Mouse (Mus musculus) CH12.LX (cell line): ENCODE measurements at regions not wholly inside any gene's neighbourhood (a gene's known extent, or its start where the extent isn't known, plus 50 kb on each side); places are given as distances from the start of the nearest gene placed in this dataset.

Experiments
- DNase-seq: peaks from one replicate; pipeline ENCODE4 v3.0.0-alpha.2; 2013; ENCODE audit errors: extremely low read depth
- H3K27ac ChIP-seq: 2 replicates; pipeline ENCODE4 v1.5.1; 2012; ENCODE audit warnings: low read depth, mild to moderate bottlenecking, control low read depth, moderate library complexity; ENCODE audit not compliant: insufficient read depth
- H3K27me3 ChIP-seq: replicated peaks from 2 replicates; pipeline ENCODE3; 2012; ENCODE audit warnings: inconsistent platforms
- H3K36me3 ChIP-seq, 2 experiments: replicated peaks in 1 of 2; 2 replicates each; pipeline versions ENCODE3 to v1.6.1; 2012; ENCODE audit warnings: inconsistent platforms in 1 of 2, low read length in 1 of 2, mild to moderate bottlenecking in 1 of 2, mixed read lengths in 1 of 2, moderate library complexity in 1 of 2; ENCODE audit not compliant: control insufficient read depth in 1 of 2, insufficient read depth in 1 of 2
- H3K4me1 ChIP-seq, 2 experiments: 2 replicates each; pipeline ENCODE4 v1.6.1; 2012; ENCODE audit warnings: inconsistent platforms in 1 of 2, moderate library complexity in 1 of 2; ENCODE audit not compliant: insufficient read depth in 2 of 2, control insufficient read depth in 1 of 2
- H3K4me2 ChIP-seq: 2 replicates; pipeline ENCODE4 v1.6.1; 2012; ENCODE audit warnings: low read depth, mild to moderate bottlenecking, control low read depth; ENCODE audit not compliant: poor library complexity, insufficient read depth, severe bottlenecking
- H3K4me3 ChIP-seq, 3 experiments: fragments of 150-350 bp in 1 of 3; sonication (generic) in 1 of 3; replicated peaks in 1 of 3; 2 replicates each; pipeline versions ENCODE3 to v1.5.1; 2011 to 2012; ENCODE audit warnings: low read depth in 2 of 3, low read length in 2 of 3, mild to moderate bottlenecking in 2 of 3, moderate library complexity in 2 of 3, control low read depth in 1 of 3, improper control_type of control experiment in 1 of 3, inconsistent platforms in 1 of 3, mixed read lengths in 1 of 3; ENCODE audit not compliant: poor library complexity in 1 of 3
- H3K79me2 ChIP-seq: replicated peaks from 2 replicates; pipeline ENCODE4 v1.6.1; 2012; ENCODE audit warnings: mild to moderate bottlenecking, moderate library complexity; ENCODE audit not compliant: control insufficient read depth, poor library complexity, insufficient read depth, severe bottlenecking; ENCODE audit errors: extremely low read depth
- H3K9ac ChIP-seq: 2 replicates; pipeline ENCODE4 v1.6.1; 2012; ENCODE audit warnings: low read depth, mild to moderate bottlenecking, control low read depth, moderate library complexity; ENCODE audit not compliant: insufficient read depth
- H3K9me3 ChIP-seq: replicated peaks from 2 replicates; pipeline ENCODE3; 2012; ENCODE audit warnings: low read length, inconsistent platforms, mixed read lengths
- CHD2 ChIP-seq: IDR thresholded peaks from 2 replicates; pipeline ENCODE4 v1.6.1; 2011; ENCODE audit warnings: low read length, improper control_type of control experiment
- CTCF ChIP-seq, 2 experiments: IDR thresholded peaks in 1 of 2; conservative IDR thresholded peaks in 1 of 2; 2 replicates each; pipeline ENCODE4 v1.5.1; 2011 to 2012; ENCODE audit warnings: low read depth in 2 of 2, low read length in 2 of 2, improper control_type of control experiment in 1 of 2, inconsistent platforms in 1 of 2, mild to moderate bottlenecking in 1 of 2, moderate library complexity in 1 of 2
- E2F4 ChIP-seq: IDR thresholded peaks from 2 replicates; pipeline ENCODE4 v1.6.1; 2011; ENCODE audit warnings: low read depth, low read length, improper control_type of control experiment; ENCODE audit not compliant: insufficient replicate concordance
- GABPA ChIP-seq: IDR thresholded peaks from 2 replicates; pipeline ENCODE4 v1.6.1; 2012; ENCODE audit warnings: low read depth, low read length, improper control_type of control experiment, inconsistent platforms; ENCODE audit not compliant: insufficient replicate concordance
- JUN ChIP-seq: IDR thresholded peaks from 2 replicates; pipeline ENCODE4 v1.6.1; 2011; ENCODE audit warnings: low read depth, mild to moderate bottlenecking, low read length, improper control_type of control experiment, moderate library complexity; ENCODE audit not compliant: insufficient read depth
- JUND ChIP-seq: conservative IDR thresholded peaks from 2 replicates; pipeline ENCODE4 v1.6.1; 2011; ENCODE audit warnings: low read depth, low read length, improper control_type of control experiment
- MAFK ChIP-seq: IDR thresholded peaks from 2 replicates; pipeline ENCODE4 v1.6.1; 2011; ENCODE audit warnings: low read length, improper control_type of control experiment; ENCODE audit not compliant: insufficient replicate concordance
- MYC ChIP-seq: IDR thresholded peaks from 2 replicates; pipeline ENCODE4 v1.6.1; 2011; ENCODE audit warnings: low read depth, mild to moderate bottlenecking, improper control_type of control experiment, low read length
- NELFE ChIP-seq: IDR thresholded peaks from 2 replicates; pipeline ENCODE4 v1.6.1; 2011; ENCODE audit warnings: low read depth, low read length, improper control_type of control experiment
- NRF1 ChIP-seq: IDR thresholded peaks from 2 replicates; pipeline ENCODE4 v1.6.1; 2014; ENCODE audit warnings: low read depth, mild to moderate bottlenecking, inconsistent platforms, low read length, improper control_type of control experiment, moderate library complexity
- POLR2A ChIP-seq: IDR thresholded peaks from 2 replicates; pipeline ENCODE4 v1.6.1; 2011; ENCODE audit warnings: low read depth, mild to moderate bottlenecking, improper control_type of control experiment, low read length
- POLR2AphosphoS2 ChIP-seq: IDR thresholded peaks from 2 replicates; pipeline ENCODE4 v1.6.1; 2011; ENCODE audit warnings: low read depth, low read length, improper control_type of control experiment
- RAD21 ChIP-seq: IDR thresholded peaks from 2 replicates; pipeline ENCODE4 v1.6.1; 2011; ENCODE audit warnings: low read depth, mild to moderate bottlenecking, low read length, improper control_type of control experiment, moderate library complexity
- RCOR1 ChIP-seq: conservative IDR thresholded peaks from 2 replicates; pipeline ENCODE4 v1.6.1; 2012; ENCODE audit warnings: low read depth, mild to moderate bottlenecking, inconsistent platforms, low read length, improper control_type of control experiment
- SMC3 ChIP-seq: IDR thresholded peaks from 2 replicates; pipeline ENCODE4 v1.6.1; 2011; ENCODE audit warnings: low read depth, low read length, improper control_type of control experiment
- TBP ChIP-seq: conservative IDR thresholded peaks from 2 replicates; pipeline ENCODE4 v1.6.1; 2011; ENCODE audit warnings: low read depth, low read length, improper control_type of control experiment
- TCF12 ChIP-seq: IDR thresholded peaks from 2 replicates; pipeline ENCODE4 v1.6.1; 2014; ENCODE audit warnings: low read depth, mild to moderate bottlenecking, inconsistent platforms, low read length, improper control_type of control experiment
- USF2 ChIP-seq: conservative IDR thresholded peaks from 2 replicates; pipeline ENCODE4 v1.6.1; 2011; ENCODE audit warnings: low read depth, low read length, improper control_type of control experiment
- ZNF384 ChIP-seq: IDR thresholded peaks from 2 replicates; pipeline ENCODE4 v1.6.1; 2012; ENCODE audit warnings: low read depth, low read length, improper control_type of control experiment, inconsistent platforms
- dilution Hi-C: fragments of 300-500 bp; cut with MboI; formaldehyde crosslinking; loops from 2 replicates; pipeline ENCODE4 v1.14.3; 2020; ENCODE audit warnings: low sequenced_read_pairs; ENCODE audit not compliant: extremely low pct_unique_long_range_greater_than_20kb, extremely low pct_ligation_motif_present
- in situ Hi-C: fragments of 300-500 bp; cut with MboI; formaldehyde crosslinking; loops from 3 replicates; pipeline ENCODE4 v1.14.3; 2019; ENCODE audit warnings: low sequenced_read_pairs, low pct_ligation_motif_present, low pct_unique_long_range_greater_than_20kb, mixed read lengths

DNA sequence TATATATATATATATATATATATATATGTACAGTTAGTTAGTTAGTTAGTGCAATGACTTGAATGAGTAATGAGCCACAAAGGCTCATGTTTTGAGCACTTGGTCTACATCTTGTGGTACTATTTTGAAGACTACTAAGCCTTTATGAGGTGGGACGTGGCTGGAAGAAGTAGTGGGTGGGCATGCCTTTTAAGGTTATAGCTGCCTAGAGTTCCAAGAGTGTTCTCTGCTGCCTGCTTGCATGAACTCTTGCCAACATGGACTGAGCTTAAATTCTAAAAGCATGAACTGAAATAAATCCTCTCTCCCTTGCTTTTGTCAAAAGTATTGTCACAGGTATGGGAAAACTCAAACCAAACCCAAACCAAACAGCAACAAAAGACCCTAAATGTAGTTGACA, 465.1 kb upstream of the Gm5150 start:
- dilution Hi-C loops, result no loop called here
- TF ChIP-seq NELFE (no peak), POLR2AphosphoS2 (no peak), JUN (no peak), NRF1 (no peak), JUND (no peak), RCOR1 (no peak), TBP (no peak), USF2 (no peak), MYC (no peak), RAD21 (no peak), SMC3 (no peak), GABPA (no peak), MAFK (no peak), POLR2A (no peak)
- in situ Hi-C loops, result no loop called here

GRCm38 (mm10) chr3:16466388-16466787, 460.2 kb upstream of the Gm5150 start:
- DNase-seq, result peak; percentile 64
- Histone ChIP-seq H3K4me1 (no peaks in the 10 kb centered on the region), H3K79me2 (no peaks in the 10 kb centered on the region), H3K9me3 (no peaks in the 10 kb centered on the region), H3K4me3 (no peak overlapping the region), H3K27me3 (no peaks in the 10 kb centered on the region), H3K27ac (no peak overlapping the region), H3K4me2 (no peak overlapping the region), H3K9ac (no peak overlapping the region), H3K36me3 (no peaks in the 10 kb centered on the region)
- in situ Hi-C loops (no loop called here), dilution Hi-C loops (no loop called here)
- no peak for TF ChIP-seq CHD2
- no peak for TF ChIP-seq MAFK
- no peak for TF ChIP-seq TCF12
- TF ChIP-seq GABPA, result no peak
- peak; percentile 70 to 77 for TF ChIP-seq CTCF (conservative IDR thresholded peaks at IDR 0.05 in 1 of 2, IDR thresholded peaks at IDR 0.05 in 1 of 2; ENCODE audit: low read depth in 2 of 2, low read length in 2 of 2)
- TF ChIP-seq RAD21, result peak; percentile 72
- TF ChIP-seq E2F4, result no peak
- peak; percentile 69 for TF ChIP-seq SMC3
- TF ChIP-seq ZNF384, result peak; percentile 83
- TF ChIP-seq, all 38 proteins: peak for 4

More for the DNA sequence above, 465.1 kb upstream of the Gm5150 start:
- Histone ChIP-seq H3K4me1 (no peaks in the 10 kb centered on the region), H3K27ac (no peak overlapping the region), H3K36me3 (no peaks in the 10 kb centered on the region), H3K27me3 (no peaks in the 10 kb centered on the region), H3K9me3 (no peaks in the 10 kb centered on the region), H3K4me3 (no peak overlapping the region), H3K9ac (no peak overlapping the region), H3K4me2 (no peak overlapping the region), H3K79me2 (no peaks in the 10 kb centered on the region)
- DNase-seq, result no peak
